Mouse (Mus musculus): ENCODE measurements around the gene Cyp2c37. TPM values are rescaled to one million over a fixed set of nuclear protein-coding genes. Genes with fewer than 3 reads are reported as not detected.

Gene Cyp2c37
- not detected for polyA plus RNA-seq (2014; fragmentation: Illumina TruSeq; extraction: RNeasy Lipid Tissue Mini Kit (QIAGEN cat#74804); ENCODE audit: low read depth, low replicate concordance)

DNA sequence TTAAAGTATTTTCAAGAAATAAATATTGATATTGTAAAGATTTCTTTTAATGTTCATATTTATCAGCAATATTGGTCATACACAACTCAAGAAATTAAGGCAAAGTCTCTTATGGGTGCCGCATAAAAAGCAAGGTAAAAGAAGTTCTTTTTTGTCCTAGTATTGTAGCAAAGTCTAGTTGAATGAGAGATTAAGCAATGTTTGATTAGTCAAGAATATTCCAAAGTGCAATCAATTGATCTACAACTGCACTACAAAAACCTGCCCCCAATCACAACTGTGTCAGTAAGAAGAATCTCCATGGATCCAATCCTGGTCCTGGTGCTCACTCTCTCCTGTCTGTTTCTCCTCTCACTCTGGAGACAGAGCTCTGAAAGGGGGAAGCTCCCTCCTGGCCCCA lies at the start of gene Cyp2c37:
Gene Cyp2c37 (plus strand): TSS at position 285 of the 400 bp plus-strand sequence.

Other genes with a start within 250 kb of the Cyp2c37 start
- gene Cyp2c40, start 179.6 kb upstream of the Cyp2c37 start, polyA plus RNA-seq (2014; fragmentation: Illumina TruSeq; extraction: RNeasy Lipid Tissue Mini Kit (QIAGEN cat#74804); ENCODE audit: low read depth, low replicate concordance): not detected
- gene Cyp2c69, start 105.6 kb upstream of the Cyp2c37 start, polyA plus RNA-seq (2014; fragmentation: Illumina TruSeq; extraction: RNeasy Lipid Tissue Mini Kit (QIAGEN cat#74804); ENCODE audit: low read depth, low replicate concordance): not detected
- not detected for gene Cyp2c54, start 81.4 kb downstream of the Cyp2c37 start, polyA plus RNA-seq (2014; fragmentation: Illumina TruSeq; extraction: RNeasy Lipid Tissue Mini Kit (QIAGEN cat#74804); ENCODE audit: low read depth, low replicate concordance)
- not detected for gene Cyp2c50, start 97.3 kb downstream of the Cyp2c37 start, polyA plus RNA-seq (2014; fragmentation: Illumina TruSeq; extraction: RNeasy Lipid Tissue Mini Kit (QIAGEN cat#74804); ENCODE audit: low read depth, low replicate concordance)
- 1.7 TPM for gene Cyp2c70, start 194.9 kb downstream of the Cyp2c37 start, polyA plus RNA-seq (2014; fragmentation: Illumina TruSeq; extraction: RNeasy Lipid Tissue Mini Kit (QIAGEN cat#74804); ENCODE audit: low read depth, low replicate concordance)